Mouse (Mus musculus) megakaryocyte, adult 5-6 weeks (primary cell): ENCODE measurements at regions not wholly inside any gene's neighbourhood (a gene's known extent, or its start where the extent isn't known, plus 50 kb on each side); places are given as distances from the start of the nearest gene placed in this dataset.

Source experiments
- ATAC-seq: 2 replicates; pipeline ENCODE4 v1.8.0; 2016; ENCODE audit warnings: mild to moderate bottlenecking, inconsistent platforms; ENCODE audit not compliant: poor library complexity, severe bottlenecking

DNA sequence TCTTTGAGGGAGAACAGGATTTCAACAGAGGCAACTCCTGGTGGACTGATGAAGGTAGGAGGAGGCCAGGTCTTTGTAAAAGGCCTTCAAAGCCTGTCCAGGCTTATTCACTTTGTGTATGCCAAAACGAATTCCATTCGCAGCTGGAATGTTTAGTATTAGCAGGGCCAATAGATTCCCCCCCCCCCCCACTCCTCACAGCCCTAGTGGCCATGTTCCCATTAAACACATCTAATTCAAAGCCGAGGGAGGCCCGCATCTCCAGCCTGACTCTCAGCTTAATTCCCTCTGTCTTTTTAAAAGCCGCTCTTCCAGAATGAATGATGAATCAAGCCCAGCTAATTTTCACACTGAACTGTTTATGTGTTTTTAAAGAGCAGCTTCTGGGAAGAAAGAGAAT lies 205.5 kb downstream of the Etnk1 start:
- ATAC-seq, result no peak

DNA sequence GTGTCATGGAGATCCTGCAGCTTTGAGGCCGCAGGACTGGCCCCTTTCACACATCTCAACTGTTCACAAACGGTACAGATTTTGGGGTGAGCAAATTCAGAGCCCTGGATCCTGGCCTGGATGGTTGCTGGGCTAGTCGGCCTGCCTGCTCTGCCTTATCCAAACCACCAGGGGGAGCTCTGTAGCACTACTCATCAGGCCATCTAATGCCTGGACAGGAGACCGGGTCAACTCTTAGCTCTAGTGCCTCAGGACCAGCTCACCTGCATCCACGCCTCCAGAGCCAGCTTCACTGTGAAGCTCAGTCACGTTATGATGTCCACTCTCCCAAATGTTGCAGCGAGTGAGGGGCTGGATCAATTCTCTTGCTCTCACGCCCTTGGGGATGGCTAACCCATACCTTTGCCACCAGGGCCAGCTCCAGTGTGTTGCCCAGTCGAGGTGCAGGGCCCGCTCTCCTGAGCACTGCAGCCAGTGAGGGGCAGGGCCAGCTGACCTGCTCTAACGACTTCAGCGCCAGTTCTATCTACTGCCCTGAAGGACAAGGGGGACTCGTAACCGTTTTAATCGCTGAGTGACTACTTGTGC lies 206.8 kb downstream of the Etnk1 start:
- ATAC-seq, result peak; percentile 98

DNA sequence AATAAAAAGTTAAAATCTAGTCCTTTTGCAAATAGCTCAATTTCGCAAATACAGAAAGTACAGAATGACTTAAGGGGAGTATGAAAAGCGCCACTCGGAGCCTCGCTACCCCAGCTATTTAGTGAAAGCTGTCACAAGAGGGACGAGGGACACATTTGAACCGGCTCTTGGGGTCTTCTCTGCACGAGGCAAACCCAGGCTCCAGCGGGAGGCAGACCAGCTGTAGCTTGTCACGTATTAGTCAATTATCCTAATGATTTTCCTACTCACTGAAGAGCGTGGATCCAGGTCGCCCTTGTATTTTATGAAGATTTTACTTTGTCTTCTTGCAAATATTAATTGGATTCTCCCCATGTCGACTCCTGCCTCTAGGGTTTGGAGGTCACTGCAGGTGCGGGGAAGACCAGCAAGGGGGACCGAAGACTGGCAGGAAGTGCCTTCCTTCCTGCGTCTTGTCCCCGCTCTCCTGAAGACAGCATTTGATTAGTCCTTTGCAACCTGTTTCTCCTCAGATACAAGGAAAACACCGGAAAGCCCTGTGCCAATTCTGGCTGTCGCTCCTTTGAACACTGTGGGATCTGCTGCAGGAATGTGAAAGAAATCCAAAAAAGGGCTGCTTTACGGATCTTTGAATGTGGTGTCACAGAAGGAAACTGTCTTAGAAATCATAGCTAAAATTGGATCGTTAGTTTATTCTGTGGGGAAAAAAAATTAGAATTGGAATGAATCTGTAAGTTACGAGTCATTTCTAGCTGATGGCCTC lies 209.1 kb downstream of the Etnk1 start:
- ATAC-seq, result no peak

DNA sequence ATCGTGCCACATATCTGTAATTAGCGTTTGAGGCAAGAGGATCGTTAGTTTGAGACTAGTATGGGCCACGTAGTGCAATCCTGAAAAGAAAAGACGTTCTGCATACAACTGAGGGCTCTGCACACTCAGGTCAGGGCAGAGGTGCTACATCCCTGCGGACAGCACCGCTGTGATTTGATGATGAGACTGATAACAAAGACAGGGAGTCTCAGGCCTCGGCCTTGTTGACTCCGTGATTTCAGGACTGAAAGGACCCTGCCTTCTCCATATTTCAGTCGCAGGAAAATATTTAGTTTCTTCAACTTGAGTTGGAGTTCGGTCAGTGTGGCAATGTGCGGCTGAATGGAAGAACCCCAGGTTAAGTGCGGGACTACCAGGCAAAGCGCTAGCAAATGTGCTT lies 210.1 kb downstream of the Etnk1 start:
- ATAC-seq, result no peak

DNA sequence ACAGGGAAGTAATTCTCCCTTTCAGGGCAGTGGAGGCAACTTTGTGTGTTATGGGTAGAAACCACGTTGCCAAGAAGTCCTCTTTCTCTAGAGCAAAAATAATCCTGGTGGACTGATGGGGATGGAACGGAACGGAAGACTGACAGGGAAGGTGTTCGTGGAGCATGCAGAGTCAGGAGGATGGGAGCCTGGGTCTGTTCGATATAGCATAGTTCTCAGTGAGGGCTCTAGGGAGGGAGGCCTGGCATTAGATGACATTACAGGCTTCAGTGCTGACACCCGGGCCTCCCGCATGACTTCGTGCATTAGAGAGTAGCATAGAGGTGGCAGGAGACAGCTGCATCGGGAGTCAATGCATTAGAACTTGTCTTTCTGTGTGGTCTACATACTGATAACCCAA lies 211.1 kb downstream of the Etnk1 start:
- ATAC-seq, result no peak

DNA sequence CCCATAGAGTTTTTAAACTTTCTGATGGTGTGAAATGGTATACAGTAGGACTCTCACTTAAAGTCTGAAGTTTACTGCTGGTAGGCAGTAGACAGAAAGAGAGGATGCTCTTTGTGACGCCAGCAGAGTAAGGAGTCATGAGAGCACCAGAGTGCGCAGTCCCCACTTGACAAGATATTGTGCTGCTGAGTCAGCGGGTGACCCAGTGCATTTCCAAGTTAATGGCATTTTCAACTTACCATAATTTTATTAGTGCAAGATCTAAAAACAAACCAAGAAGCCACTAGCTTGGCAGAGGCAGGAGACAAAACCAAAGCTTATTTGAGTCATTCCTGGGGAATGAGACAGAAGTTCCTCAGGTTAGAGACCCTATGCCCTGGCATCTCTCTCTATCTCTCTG lies 213.5 kb downstream of the Etnk1 start:
- ATAC-seq, result no peak

DNA sequence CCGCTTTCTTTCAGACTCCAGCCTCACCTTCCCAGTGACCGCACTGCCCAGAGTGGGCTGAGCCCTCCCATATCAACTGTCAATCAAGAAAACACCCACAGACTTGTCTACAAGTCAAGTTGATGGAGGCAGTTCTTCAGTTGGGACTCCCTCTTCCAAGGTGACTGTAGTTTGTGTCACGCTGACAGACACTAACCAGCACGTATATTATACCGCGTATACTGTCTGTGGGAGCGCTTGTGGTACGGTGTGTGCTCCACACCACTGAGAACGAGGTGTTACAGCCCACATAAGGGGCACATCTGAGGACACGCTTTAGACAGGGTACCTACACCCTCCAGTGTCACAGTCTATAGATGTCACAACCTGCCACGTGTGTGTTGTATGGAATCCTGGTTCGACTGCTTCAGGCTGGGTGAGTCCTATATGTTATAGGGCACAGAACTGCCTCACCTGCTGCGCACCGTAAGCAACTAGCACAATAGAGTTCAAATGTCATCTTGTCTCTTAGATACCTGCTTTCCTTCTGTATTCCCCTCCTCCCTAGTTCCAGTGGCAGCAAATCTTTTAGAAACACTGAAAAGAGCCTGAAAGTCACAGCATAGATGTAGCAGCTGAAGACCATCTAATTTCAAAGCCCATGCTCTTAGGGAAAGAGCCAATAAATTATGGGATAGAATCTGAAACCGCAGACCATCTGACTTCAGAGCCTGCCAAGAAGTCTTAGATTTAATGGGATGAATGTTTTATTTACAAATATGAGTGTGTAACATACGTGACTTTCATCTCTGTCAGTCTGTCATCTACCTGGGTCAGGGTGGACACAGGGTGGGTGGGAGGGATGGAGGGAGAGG lies 219.8 kb downstream of the Etnk1 start:
- ATAC-seq, result no peak

DNA sequence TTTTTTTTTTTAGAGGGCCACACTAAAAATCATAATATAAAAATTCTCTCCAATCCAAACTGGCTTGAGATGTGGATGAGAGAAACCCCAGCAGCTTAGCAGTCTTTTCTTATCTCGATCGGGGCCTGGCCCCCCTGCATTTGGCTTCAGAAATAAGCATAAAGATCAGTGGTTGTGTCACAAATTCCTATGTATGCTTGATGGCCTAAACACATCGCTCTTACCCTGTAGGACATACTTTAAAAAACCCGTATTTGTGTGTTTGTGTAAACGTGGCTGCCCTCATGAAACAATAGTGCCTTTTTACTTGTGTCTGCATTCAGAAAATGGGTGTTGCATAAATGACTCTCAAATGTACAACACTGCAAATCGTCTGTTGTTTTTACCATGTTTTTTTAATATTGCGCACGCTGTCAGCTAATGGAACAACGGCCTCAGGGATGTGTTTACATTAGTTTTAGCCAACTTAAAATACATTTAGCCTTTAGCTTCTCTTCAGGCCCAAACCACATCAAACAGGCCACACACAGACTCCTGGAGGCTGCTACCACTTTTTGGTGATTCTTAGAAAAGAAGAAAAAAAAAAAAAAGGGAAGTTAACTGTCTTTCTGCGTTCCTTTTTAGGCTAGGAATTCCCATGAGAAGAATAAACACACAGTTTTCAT lies 226.7 kb downstream of the Etnk1 start:
- peak; percentile 28; the same call in 1 of the 2 replicates for ATAC-seq

DNA sequence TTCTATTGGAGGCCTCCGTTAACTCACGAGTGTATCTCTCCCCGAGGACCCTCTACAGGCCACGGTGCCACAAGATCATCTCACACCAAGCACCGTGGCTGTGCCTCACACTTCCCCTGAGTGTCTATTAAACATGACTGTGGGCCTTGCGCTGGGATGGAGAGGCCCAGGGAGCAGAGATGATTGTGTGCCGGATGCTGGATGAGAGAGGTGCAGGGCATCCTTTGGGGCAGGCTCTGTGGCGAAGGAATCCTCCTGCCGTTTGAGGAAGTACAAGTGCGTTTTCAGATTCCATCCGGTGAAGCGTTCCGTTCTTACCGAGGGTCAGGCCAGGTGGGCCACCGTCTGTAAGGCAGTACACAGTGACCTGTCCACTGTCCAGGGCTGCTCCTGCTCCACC lies 227.4 kb downstream of the Etnk1 start:
- ATAC-seq, result peak; percentile 10; the same call in 1 of the 2 replicates

DNA sequence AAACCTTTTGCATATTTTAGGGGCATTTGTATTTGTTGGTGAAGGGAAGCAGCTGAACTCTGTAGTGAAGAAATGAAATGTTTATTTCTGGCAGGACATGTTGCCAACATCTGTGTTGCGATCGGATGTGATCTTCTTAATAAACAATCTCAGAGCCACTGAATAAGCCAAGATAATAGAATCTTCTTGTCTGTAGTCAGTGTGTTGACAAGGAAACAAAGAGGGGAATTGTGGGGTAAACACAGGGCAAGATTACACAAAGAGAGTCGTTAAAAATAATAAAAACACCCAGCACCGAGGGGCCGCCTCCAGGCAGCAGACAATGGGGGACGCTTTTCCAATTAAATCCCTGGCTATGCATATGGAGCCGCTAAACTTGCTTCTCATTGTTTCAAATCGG lies 234.4 kb downstream of the Etnk1 start:
- no peak for ATAC-seq

DNA sequence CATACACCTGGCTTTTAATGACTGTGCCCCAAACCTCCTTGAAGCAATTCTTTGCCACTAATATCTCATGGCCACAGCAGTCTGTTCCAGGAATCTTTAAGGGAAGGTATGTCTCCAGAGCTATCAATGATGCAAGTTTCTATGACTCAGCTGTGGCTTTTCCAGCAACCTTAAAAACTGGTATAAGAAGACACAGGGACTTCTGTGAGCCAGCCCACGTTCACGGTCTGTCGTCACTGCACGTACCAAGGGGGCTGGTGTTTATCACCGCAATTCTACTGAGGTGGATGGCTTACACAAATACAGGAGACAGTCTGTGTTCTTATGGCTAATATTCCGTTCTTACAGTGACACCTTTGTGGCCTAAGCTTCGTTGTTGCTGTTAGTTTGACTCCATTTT lies 234.9 kb downstream of the Etnk1 start:
- ATAC-seq, result no peak

DNA sequence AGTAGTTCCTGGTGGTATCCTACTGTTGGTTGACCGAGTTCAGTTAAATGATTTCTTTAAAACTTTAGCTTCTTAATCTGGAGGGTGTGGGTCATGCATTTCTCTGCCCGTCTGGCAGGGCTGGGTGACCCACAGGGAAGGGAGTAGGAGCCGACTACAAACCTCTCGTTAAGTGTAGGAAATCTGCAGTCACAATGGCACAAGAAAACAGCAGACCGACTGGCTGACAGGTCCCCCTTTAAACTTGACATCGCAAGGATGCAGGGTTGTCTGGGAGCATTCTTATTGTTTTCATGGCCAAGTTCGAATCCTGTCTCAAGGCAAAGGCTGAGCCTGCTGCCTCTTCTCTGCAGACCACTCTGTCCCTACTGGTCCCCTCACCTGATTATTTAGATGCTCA lies 235.7 kb downstream of the Etnk1 start:
- ATAC-seq, result no peak

DNA sequence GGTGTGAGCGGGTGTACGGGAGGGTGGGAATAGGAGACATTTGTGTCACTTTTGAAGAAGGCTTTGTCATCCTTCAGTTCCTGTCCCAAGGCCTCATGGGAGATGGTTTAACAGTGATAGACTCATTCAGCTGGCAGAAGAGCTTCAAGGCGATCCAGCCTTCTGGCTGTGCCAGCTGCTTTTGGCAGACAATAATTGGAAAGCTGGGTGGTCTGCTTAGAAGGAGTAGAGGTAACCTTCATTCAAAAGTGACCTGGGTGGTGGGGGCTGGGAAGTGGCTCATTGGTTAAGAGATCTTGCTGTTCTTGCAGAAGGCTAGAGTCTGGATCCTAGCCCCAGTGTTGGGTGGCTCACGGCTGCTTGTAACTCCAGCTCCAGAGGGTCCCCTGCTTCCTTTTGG lies 237.5 kb downstream of the Etnk1 start:
- ATAC-seq, result no peak

DNA sequence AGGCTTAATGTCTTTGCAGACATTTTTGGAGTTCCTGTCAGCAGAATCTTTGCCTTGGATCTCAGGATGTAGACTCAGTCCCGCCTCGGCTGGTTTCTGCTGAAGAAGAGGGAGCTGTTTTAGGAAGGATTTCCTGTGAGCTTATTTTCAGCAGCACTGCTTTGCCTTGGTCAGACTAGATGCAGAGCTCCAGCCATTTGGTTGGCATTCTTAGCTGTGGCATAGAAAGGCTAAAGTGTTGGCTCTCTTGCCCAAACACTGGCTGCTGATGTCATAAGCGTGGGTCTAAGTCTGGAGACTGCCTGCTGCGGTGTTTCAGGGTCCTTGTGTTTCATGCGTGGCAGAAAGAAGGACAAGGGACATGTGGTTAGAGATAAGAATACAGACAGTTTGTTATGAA lies 245.0 kb downstream of the Etnk1 start:
- no peak for ATAC-seq

DNA sequence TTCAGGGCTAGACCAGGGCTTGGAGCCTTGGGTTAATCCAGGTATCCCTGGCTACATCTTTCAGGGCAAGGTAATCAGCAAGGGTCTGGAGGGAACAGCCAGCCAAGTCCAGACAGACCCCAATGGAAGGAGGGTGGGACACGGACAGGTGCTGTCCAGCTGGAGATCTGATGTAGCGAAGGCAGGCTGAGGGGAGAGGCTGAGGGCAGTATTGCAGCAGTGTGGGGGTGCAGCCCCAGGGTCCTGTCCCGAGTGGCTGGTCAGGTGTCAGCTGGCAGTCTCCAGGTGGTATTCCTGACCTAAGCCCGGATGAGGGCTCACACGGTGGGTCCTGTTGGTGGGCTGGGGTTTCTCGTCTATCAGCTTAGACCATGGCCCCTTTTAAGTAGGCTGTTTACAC lies 245.7 kb downstream of the Etnk1 start:
- ATAC-seq, result no peak

DNA sequence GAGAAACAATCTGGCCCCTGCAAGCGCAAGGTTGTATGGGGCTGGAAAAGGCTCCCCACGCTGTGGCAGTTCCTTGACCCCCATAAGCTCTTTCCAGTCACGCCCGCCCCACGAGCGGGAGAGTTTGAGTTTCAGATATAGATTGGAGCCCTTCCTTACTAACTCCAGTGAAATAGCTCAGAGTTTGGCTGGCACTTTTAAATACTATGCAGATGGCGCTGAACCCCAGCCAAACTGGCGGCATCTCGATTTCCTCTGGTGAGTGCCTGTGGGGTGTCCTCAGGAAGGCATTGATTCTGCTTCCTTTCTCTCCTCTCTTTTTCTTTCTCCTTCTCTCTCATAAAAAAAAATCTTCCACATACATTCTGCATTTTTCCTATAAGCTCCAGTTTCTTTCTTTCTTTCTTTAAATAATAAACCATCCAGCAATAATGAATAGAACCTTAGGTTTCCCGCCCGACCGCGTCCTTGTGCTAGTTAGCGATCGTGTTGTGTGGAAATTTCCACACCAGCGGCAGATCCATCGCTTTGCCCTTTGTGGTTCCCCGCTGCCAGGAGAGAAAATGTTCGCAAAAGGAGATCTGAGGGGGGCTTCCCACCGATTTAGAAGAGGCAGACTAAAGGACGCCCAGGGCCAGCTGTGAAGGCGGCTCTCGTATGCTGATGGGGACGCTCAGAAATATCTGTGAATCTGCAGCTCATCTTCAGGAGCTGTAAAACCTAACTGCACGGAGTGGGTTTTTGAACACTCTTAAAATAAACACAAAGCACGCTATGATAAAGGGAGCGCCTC lies 247.8 kb downstream of the Etnk1 start:
- no peak for ATAC-seq

DNA sequence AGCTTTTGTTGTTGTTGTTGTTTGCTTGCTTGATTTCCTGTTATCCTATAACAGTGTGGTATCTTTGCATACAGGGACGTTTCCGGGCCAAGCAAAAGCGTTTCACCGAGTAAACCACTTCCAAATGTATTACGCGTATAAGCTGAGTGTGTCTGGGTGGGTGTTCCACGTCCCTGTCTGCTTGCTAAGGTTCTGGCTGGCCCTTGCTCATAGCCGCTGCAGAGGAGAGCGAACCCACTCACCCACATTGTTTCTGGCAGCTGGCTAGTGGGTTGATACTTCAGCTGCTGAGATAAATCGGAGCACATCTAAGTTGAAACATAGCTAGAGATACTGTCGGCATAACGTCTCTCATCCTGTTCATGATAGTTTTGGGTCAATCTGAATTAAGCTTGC lies 248.4 kb downstream of the Etnk1 start:
- no peak for ATAC-seq

DNA sequence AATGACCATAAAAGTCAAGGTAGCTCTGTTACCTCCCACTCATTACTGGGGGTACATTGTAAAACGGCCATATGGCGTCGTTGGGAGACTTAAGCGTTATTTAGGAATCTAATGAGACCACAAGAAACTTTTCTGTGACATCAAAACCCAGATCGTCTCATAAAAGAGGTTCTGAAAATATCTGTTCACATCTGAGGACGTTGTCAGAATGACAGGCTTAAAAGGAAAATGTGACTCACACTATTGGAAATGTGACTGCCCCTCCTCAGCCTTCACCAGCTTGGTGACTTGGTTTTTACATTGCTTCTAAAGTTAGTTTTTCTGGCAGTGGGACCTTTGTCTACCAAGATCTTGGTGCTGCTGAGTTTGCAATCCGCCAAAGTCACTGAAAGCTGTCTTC lies 252.9 kb downstream of the Etnk1 start:
- no peak for ATAC-seq

DNA sequence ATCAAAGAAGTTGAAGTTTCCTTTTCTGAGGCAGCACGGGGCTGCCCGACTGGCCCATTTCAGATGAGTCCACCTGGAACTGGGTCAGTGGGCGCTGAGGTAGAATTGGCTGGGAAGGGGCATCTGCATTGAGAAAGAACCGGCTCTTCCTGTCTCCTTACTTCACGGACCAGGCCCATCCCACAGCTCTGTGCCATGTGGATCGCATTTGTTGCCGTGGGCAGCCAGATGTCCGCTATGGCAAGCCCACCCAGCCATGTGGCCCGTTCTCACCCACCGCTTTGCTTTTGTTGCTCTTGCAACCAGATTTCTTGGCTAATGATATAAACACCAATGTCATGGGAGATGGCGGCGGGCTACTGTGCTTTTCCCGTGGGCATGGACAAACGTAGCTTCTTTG lies 256.0 kb downstream of the Etnk1 start:
- no peak for ATAC-seq

DNA sequence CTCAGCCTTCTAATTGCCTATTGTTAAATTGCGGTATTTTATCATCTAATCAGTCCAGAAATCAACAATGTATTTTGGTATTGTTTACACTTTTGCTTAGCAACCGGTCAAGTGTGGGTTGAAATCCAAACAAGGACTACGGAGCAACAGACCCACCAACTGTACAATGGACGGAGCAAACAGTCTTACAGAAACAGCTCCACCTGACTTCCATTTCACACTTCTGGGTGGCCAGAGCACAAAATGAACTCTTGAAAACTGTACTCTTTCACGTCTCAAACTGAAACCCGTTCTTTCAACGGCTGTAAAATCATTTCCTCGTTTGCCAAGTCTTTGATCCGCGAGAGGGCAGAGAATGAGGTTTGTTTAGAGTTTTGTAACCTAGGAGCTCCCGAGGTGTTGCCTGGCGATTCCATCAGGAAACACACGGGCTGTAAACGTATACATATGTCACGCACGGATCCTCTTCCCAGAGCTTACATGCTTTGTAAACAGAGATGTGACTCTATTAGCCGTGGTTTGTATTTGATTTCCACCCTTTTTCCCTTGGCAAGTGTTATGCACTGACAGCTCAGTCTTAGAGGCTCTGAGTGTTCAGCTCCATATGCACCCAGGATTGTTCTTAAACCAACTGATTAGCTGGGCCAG lies 258.3 kb downstream of the Etnk1 start:
- 0 out of 2 replicates have a peak, but pooled peaks have one; percentile 15 for ATAC-seq
